Mouse (Mus musculus): ENCODE measurements around the gene Tbce.

DNA sequence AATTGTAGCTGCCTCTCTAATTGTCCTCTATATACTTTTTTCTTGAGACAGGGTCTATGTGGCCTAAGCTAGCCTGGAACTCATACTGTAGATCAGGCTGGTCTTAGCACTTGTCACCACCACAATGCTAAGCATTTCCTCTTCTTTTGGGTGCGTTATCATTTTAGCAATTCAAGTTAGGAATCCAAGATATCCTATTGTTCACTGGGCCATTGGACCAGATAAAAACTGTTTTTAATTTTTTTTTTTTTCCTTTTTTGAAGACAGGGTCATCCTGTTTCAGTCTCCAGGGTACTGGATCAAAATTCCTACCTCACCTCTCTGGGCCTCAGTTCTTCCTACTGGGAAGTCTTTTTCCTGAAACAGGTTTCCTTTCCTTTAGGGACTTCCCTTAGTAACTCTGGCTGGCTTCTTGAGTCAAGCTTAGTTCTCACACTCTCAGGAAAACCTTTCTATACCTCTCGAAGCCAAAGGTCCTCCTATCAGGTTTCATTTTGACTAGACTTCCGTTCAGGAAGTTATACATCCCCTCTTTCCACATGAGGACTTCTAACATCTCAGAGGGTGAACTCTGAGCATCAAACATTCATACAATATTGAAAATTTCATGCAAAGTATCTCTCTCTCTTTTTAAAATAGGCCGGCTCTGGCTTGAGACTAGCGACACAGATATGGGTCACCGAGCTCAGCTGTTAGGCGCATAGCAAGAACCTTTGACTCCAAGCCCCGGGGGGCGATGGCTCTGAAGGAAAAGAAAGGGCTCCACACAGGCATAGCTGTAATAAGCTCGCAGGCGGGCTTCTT, 23.0 kb upstream of the Tbce start:
- TF ChIP-seq CTCF (IDR thresholded peaks at IDR 0.05 in 2 of 3, conservative IDR thresholded peaks at IDR 0.05 in 1 of 3; ENCODE audit: control insufficient read depth in 1 of 3, insufficient read depth in 1 of 3, low read depth in 2 of 3, low read length in 3 of 3, poor library complexity in 1 of 3, severe bottlenecking in 1 of 3) (no peak), CHD2 (IDR thresholded peaks at IDR 0.05; ENCODE audit: low read length) (no peak), POLR2A (IDR thresholded peaks at IDR 0.05; ENCODE audit: control insufficient read depth in 1 of 2, insufficient read depth in 1 of 2, low read depth in 1 of 2, low read length in 2 of 2, poor library complexity in 1 of 2) (no peak), POLR2AphosphoS2 (IDR thresholded peaks at IDR 0.05; ENCODE audit: low read length) (no peak), USF1 (IDR thresholded peaks at IDR 0.05; ENCODE audit: low read depth, low read length) (no peak), TBP (IDR thresholded peaks at IDR 0.05; ENCODE audit: low read depth, low read length) (peak; percentile 38; the same call in 1 of the 2 replicates), TCF12 (IDR thresholded peaks at IDR 0.05; ENCODE audit: low read depth, low read length) (peak; percentile 44; the same call in 1 of the 2 replicates), MYB (IDR thresholded peaks at IDR 0.05; ENCODE audit: low read depth, low read length) (no peak), MAX (IDR thresholded peaks at IDR 0.05; ENCODE audit: low read length) (no peak; the same call in 1 of the 2 replicates), JUND (IDR thresholded peaks at IDR 0.05; ENCODE audit: low read depth, low read length) (no peak), CHD1 (IDR thresholded peaks at IDR 0.05; ENCODE audit: low read depth, low read length) (peak; percentile 89), EP300 (IDR thresholded peaks at IDR 0.05; ENCODE audit: low read depth in 1 of 2, low read length in 2 of 2) (peak; percentile 38 to 40; a peak in 2 of 4 replicates)

All from MEL (cell line).